Mouse (Mus musculus) stomach, postnatal 0 days (tissue): ENCODE measurements around the gene Ctrb1. TPM values are rescaled to one million over a fixed set of nuclear protein-coding genes. Genes with fewer than 3 reads are reported as not detected.
A peak's percentile ranks its signal among the peaks of the same experiment; 100 is the strongest.

Experiments used
- ATAC-seq: fragments of 200-750 bp; cut with Nextera tagmentation; 2 replicates; pipeline ENCODE4 v1.8.0; 2017; ENCODE audit not compliant: low FRiP score, low TSS enrichment
- DNase-seq: peaks from one replicate; pipeline ENCODE4 v3.0.0-alpha.2; 2016; ENCODE audit warnings: low spot score
- H3K27ac ChIP-seq: fragments of 300-500 bp; sonication (generic); replicated peaks from 2 replicates; pipeline ENCODE4 v1.5.1; 2014; ENCODE audit warnings: mild to moderate bottlenecking, control low read depth
- H3K27me3 ChIP-seq: fragments of 300-500 bp; sonication (generic); 2 replicates; pipeline ENCODE4 v1.6.1; 2014; ENCODE audit warnings: low read length; ENCODE audit not compliant: control insufficient read depth, insufficient read depth
- H3K36me3 ChIP-seq: fragments of 300-500 bp; sonication (generic); 2 replicates; pipeline ENCODE4 v1.6.1; 2014; ENCODE audit warnings: low read length, mixed read lengths; ENCODE audit not compliant: control insufficient read depth, insufficient read depth
- H3K4me1 ChIP-seq: fragments of 300-500 bp; sonication (generic); replicated peaks from 2 replicates; pipeline ENCODE4 v1.6.1; 2014; ENCODE audit warnings: antibody characterized with exemption; ENCODE audit not compliant: control insufficient read depth, insufficient read depth
- H3K4me2 ChIP-seq: fragments of 300-500 bp; sonication (generic); replicated peaks from 2 replicates; pipeline ENCODE4 v1.6.1; 2014; ENCODE audit warnings: low read depth, mild to moderate bottlenecking, control low read depth, moderate library complexity
- H3K4me3 ChIP-seq: fragments of 300-500 bp; sonication (generic); 2 replicates; pipeline ENCODE4 v1.5.1; 2014; ENCODE audit warnings: low read depth, low read length, control low read depth
- H3K9ac ChIP-seq: fragments of 300-500 bp; sonication (generic); 2 replicates; pipeline ENCODE4 v1.6.1; 2014; ENCODE audit warnings: mild to moderate bottlenecking, low read length, control low read depth, mixed read lengths
- H3K9me3 ChIP-seq: fragments of 300-500 bp; sonication (generic); 2 replicates; pipeline ENCODE4 v1.6.1; 2016; ENCODE audit warnings: low read length; ENCODE audit not compliant: control insufficient read depth
- CTCF ChIP-seq: IDR thresholded peaks from 2 replicates; pipeline ENCODE4 v1.5.1; 2016; ENCODE audit warnings: antibody characterized with exemption, low read depth, mild to moderate bottlenecking, moderate library complexity
- EP300 ChIP-seq: optimal IDR thresholded peaks from 2 replicates; pipeline ENCODE3; 2016; ENCODE audit warnings: antibody characterized with exemption
- whole genome bisulfite sequencing: fragments of 180-500 bp; shearing (Covaris S2); extraction: QIAGEN DNeasy Blood & Tissue Kit; methylation state at CpG from one replicate; pipeline ENCODE4 v1.1.7; 2014; 5-methylcytosine and 5-hydroxymethylcytosine counted together
- polyA plus RNA-seq: library from polyadenylated mRNA; unstranded; fragments of >200 nt; fragmentation: Nextera tagmentation; extraction: Ambion mirVana; gene quantifications from 2 replicates; pipeline ENCODE4 v1.2.1, GENCODE M21; 2015

Ctrb1 gene
- polyA plus RNA-seq, 1 experiment from 2014 or later = 24.1 TPM

DNA sequence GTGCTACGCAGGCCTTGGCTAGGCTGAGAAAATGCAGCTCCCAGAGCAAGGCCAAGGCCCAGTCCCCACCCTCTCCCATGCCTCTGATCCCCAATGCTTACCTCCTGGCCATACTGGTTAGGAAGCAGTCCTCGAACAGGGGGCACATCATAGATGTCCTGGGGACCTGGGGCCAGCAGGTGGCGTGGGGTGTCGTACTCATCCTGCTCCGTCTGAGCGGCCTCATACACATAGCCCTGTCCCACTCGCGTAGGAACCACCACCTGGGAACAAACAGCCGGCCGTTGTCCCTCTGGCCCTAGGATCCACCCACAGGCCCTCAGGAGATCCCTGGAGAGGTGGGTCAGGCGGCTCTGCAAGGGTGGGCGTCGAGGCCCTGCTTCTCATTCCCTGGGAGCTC lies 24.7 kb upstream of the Ctrb1 start:
- ATAC-seq = no peak
- H3K27ac ChIP-seq = no peak overlapping the region
- H3K4me2 ChIP-seq = no peak overlapping the region
- no peaks in the 10 kb centered on the region for H3K9me3 ChIP-seq
- WGBS = 85% methylated on average over 13 of the region's 13 CpGs
- peaks cover 23% of the 10 kb centered on the region for H3K36me3 ChIP-seq
- TF ChIP-seq EP300 (no peak), CTCF (peak; percentile 37)
- H3K27me3 ChIP-seq = no peaks in the 10 kb centered on the region
- H3K4me3 ChIP-seq = no peak overlapping the region
- H3K4me1 ChIP-seq = peaks cover 9% of the 10 kb centered on the region
- no peak overlapping the region for H3K9ac ChIP-seq
- DNase-seq = peak; percentile 14

DNA sequence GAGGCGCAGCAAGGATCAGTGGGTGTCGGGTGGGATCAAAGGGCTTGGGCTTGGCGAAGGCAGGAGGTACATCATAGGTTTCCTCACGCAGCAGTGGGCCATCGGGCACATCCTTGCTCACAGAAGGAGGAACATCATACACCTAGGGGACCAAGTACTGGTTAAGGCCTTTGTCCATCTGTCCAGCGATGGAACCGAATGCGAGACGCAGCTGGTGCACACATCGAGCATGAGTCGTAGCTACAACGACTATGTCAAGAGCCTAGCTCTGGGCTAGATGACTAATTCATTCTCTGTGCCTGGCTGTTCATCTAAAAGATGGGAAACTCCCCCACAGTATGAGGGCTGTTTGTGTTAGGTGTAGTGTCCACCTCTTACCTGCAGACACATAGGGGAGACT lies 23.5 kb upstream of the Ctrb1 start:
- Histone ChIP-seq H3K27me3 (no peaks in the 10 kb centered on the region), H3K4me3 (no peak overlapping the region), H3K36me3 (peaks cover 22% of the 10 kb centered on the region), H3K9me3 (no peaks in the 10 kb centered on the region), H3K4me1 (peaks cover 9% of the 10 kb centered on the region), H3K27ac (no peak overlapping the region), H3K4me2 (no peak overlapping the region), H3K9ac (no peak overlapping the region)
- 86% methylated on average over 12 of the region's 12 CpGs for WGBS
- ATAC-seq (no peak), DNase-seq (no peak)
- TF ChIP-seq EP300 (no peak), CTCF (no peak)

DNA sequence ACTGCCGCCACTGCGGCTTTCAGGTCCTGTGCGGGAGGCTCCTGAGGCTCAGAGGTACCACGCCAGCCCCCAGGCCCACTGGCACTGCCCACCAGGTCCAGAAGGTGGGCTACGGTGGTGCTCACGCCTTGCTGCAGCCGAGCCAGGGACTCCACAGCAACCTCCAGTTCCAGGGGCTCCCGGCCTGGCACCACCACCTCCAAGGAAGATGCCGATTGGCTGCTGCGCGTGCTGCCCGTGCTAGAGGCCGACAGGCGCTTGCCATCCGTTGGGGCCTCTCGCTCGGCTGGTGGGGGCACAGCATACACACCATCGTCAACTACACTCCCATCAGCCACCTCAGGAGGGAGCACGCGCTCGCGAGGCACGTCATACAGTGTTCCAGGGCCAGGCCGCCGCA lies 23.0 kb upstream of the Ctrb1 start:
- WGBS = 91% methylated on average over 25 of the region's 25 CpGs
- Histone ChIP-seq H3K4me1 (peaks cover 7% of the 10 kb centered on the region), H3K27me3 (no peaks in the 10 kb centered on the region), H3K36me3 (peaks cover 22% of the 10 kb centered on the region), H3K4me3 (no peak overlapping the region), H3K9me3 (no peaks in the 10 kb centered on the region), H3K9ac (no peak overlapping the region), H3K4me2 (no peak overlapping the region), H3K27ac (no peak overlapping the region)
- ATAC-seq (no peak), DNase-seq (no peak)
- peak; percentile 7; the same call in 1 of the 2 replicates for TF ChIP-seq CTCF
- no peak for TF ChIP-seq EP300

DNA sequence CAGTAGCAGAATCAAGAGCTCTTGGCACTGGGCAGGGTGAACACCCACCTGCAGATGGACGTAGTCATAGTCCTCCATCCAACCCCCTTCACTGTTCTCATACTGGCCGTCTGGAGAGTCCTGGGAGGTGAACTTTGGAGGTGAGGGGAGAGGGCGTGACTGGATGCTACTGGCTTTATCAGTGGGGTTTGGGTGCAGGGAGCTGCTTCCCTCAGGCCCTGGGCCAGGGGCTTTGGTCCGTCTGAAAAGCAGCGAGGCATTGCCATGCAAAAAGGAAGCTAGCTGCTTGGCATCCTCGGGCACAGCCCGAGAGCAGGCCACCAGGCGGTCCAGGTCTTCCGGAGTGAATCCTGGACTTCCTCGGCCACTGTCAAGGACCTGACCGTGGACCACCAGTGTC lies 22.5 kb upstream of the Ctrb1 start:
- Histone ChIP-seq H3K4me1 (peaks cover 6% of the 10 kb centered on the region), H3K4me3 (no peak overlapping the region), H3K9ac (no peak overlapping the region), H3K27me3 (no peaks in the 10 kb centered on the region), H3K27ac (no peak overlapping the region), H3K9me3 (no peaks in the 10 kb centered on the region), H3K36me3 (peaks cover 22% of the 10 kb centered on the region), H3K4me2 (no peak overlapping the region)
- WGBS = 89% methylated on average over 11 of the region's 11 CpGs
- no peak for ATAC-seq
- no peak for TF ChIP-seq CTCF
- no peak for TF ChIP-seq EP300
- no peak for DNase-seq

DNA sequence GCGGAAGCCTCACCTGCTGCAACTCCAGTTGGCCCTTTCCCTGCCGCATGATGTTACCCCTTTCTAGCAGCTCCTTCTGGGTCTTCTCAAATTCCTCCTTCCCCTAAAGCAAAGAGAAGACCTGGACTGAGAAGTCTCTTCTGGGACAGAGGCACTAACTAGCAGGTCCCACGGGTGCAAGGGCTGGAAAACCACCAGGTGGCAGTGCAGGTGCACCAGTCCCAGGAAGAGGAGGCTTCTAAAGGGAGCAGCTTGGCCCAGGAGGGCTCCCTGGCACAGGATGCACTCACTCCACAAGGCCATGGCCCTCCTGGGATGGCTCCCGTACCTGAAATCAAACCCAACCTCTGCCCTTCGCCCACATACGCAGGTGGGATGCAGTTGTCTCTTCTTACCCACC lies 21.8 kb upstream of the Ctrb1 start:
- H3K36me3 ChIP-seq = peaks cover 22% of the 10 kb centered on the region
- DNase-seq = peak; percentile 85
- peak; percentile 51; the same call in 1 of the 2 replicates for ATAC-seq
- WGBS = 76% methylated on average over 6 of the region's 6 CpGs
- H3K9ac ChIP-seq = no peak overlapping the region
- TF ChIP-seq EP300 (no peak), CTCF (peak; percentile 91)
- H3K4me1 ChIP-seq = peaks cover 2% of the 10 kb centered on the region; the same call in 1 of the 2 replicates
- no peak overlapping the region for H3K4me2 ChIP-seq
- H3K9me3 ChIP-seq = no peaks in the 10 kb centered on the region
- no peak overlapping the region for H3K27ac ChIP-seq
- no peak overlapping the region for H3K4me3 ChIP-seq
- no peaks in the 10 kb centered on the region for H3K27me3 ChIP-seq

DNA sequence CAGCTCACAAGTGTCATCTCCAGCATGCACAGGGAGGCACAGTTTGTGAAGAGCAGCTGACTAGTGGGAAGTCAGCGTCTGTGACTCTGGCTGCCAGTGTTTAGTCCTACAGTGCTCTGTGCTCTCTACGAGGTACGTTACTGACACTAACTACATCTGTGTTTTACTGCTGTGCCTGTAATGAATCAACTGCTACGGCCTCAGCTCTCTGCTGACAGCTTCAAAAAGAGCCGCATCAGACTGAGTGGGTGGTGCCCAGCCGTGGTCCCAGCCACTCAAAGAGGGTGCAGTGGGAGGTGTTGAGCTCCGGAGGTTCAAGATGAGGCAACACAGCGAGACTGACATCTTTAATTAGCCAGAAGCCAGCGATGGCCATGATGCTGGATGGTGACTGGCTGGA lies 21.3 kb upstream of the Ctrb1 start:
- H3K4me2 ChIP-seq = no peak overlapping the region
- ATAC-seq (no peak), DNase-seq (no peak)
- H3K9me3 ChIP-seq = no peaks in the 10 kb centered on the region
- no peaks in the 10 kb centered on the region for H3K27me3 ChIP-seq
- WGBS = 67% methylated on average over 9 of the region's 9 CpGs
- H3K36me3 ChIP-seq = peaks cover 22% of the 10 kb centered on the region
- peaks cover 2% of the 10 kb centered on the region; the same call in 1 of the 2 replicates for H3K4me1 ChIP-seq
- no peak overlapping the region for H3K4me3 ChIP-seq
- no peak overlapping the region for H3K27ac ChIP-seq
- H3K9ac ChIP-seq = no peak overlapping the region
- TF ChIP-seq CTCF = no peak
- TF ChIP-seq EP300 = no peak
